ENCODE assay signal across 15 mouse cellular contexts in the genomic region with DNA sequence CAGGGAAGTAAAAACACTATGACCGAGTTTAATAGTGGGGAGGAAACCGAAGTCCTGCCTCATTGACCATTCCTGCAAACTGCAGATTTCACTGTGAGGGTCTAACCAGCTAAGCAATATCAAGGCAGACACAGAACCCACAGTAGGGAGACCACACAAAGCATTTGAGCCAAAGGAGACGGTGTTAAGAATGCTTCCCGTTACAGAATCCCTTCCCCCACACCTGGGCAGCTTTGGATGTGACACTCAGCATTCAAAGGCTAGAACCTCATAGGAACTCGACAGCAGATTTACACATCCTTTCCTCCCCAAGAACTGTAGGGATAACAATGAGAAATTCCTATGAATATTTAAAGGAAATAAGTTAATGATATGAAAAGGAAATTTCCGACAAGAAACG.
DNase-seq lines count a peak whose midpoint lies in the region; ATAC-seq lines count a peak whose summit lies in the region.
"Had no signal": no experiment of that assay in that cellular context is flagged by ENCODE, and none has a peak within 500 bp of the region (broad histone marks: within the 10 kb centered on the region; RNA-seq: fewer than 3 reads in every experiment).

No protein-coding gene starts in this region.

- H3K9me3 ChIP-seq in hindbrain, embryonic 14.5 days (ENCODE audit: control insufficient read depth, low read length): no peaks in the 10 kb centered on the region
- H3K9me3 ChIP-seq in hindbrain, embryonic 16.5 days (ENCODE audit: control insufficient read depth, low read length): no peaks in the 10 kb centered on the region
- no peaks in the 10 kb centered on the region for H3K9me3 ChIP-seq in midbrain, embryonic 14.5 days (ENCODE audit: control insufficient read depth, low read length)
- no peaks in the 10 kb centered on the region for H3K9me3 ChIP-seq in midbrain, embryonic 16.5 days (replicated peaks; ENCODE audit: control insufficient read depth, low read length, poor library complexity, severe bottlenecking)
- no peaks in the 10 kb centered on the region for H3K9me3 ChIP-seq in forebrain, embryonic 13.5 days (replicated peaks)
- H3K9me3 ChIP-seq: heart, embryonic 13.5 days; limb, embryonic 15.5 days; liver, embryonic 15.5 days; stomach, embryonic 15.5 days had no signal

- no peaks in the 10 kb centered on the region for H3K27me3 ChIP-seq in hindbrain, embryonic 14.5 days (ENCODE audit: control insufficient read depth, insufficient read depth, low read length)
- no peaks in the 10 kb centered on the region for H3K27me3 ChIP-seq in hindbrain, embryonic 16.5 days (replicated peaks; ENCODE audit: control insufficient read depth, insufficient read depth, low read length)
- H3K27me3 ChIP-seq in midbrain, embryonic 14.5 days (ENCODE audit: control insufficient read depth, insufficient read depth, low read length): no peaks in the 10 kb centered on the region
- no peaks in the 10 kb centered on the region; the same call in 1 of the 2 replicates for H3K27me3 ChIP-seq in midbrain, embryonic 16.5 days (ENCODE audit: control insufficient read depth, insufficient read depth, low read depth, low read length)
- no peaks in the 10 kb centered on the region for H3K27me3 ChIP-seq in forebrain, embryonic 13.5 days
- H3K27me3 ChIP-seq: limb, embryonic 15.5 days; liver, embryonic 15.5 days; stomach, embryonic 15.5 days had no signal

- H3K4me2 ChIP-seq in hindbrain, embryonic 14.5 days (replicated peaks): no peak overlapping the region
- H3K4me2 ChIP-seq in hindbrain, embryonic 16.5 days (ENCODE audit: low read length): no peak overlapping the region
- H3K4me2 ChIP-seq in midbrain, embryonic 14.5 days (ENCODE audit: low read length): no peak overlapping the region
- no peak overlapping the region for H3K4me2 ChIP-seq in midbrain, embryonic 16.5 days (ENCODE audit: low read length)
- H3K4me2 ChIP-seq in forebrain, embryonic 13.5 days: peak overlapping the region; percentile 15; the same call in 1 of the 2 replicates
- H3K4me2 ChIP-seq: heart, embryonic 13.5 days; limb, embryonic 15.5 days; liver, embryonic 15.5 days; stomach, embryonic 15.5 days had no signal

- peak overlapping the region; percentile 69 for H3K27ac ChIP-seq in hindbrain, embryonic 14.5 days
- no peak overlapping the region for H3K27ac ChIP-seq in hindbrain, embryonic 16.5 days (ENCODE audit: low read depth, low read length)
- peak overlapping the region; percentile 61 for H3K27ac ChIP-seq in midbrain, embryonic 14.5 days (replicated peaks; ENCODE audit: low read depth, low read length)
- H3K27ac ChIP-seq in midbrain, embryonic 16.5 days (ENCODE audit: low read length): no peak overlapping the region
- H3K27ac ChIP-seq in forebrain, embryonic 13.5 days: peak overlapping the region; percentile 79
- H3K27ac ChIP-seq: heart, embryonic 13.5 days; limb, embryonic 15.5 days; liver, embryonic 15.5 days; macrophage; stomach, embryonic 15.5 days had no signal

- H3K4me3 ChIP-seq in hindbrain, embryonic 14.5 days (replicated peaks; ENCODE audit: low read length): no peak overlapping the region
- H3K4me3 ChIP-seq in hindbrain, embryonic 16.5 days (ENCODE audit: low read length): no peak overlapping the region
- no peak overlapping the region for H3K4me3 ChIP-seq in midbrain, embryonic 14.5 days (replicated peaks; ENCODE audit: low read depth, low read length)
- H3K4me3 ChIP-seq in midbrain, embryonic 16.5 days (ENCODE audit: low read depth, low read length): no peak overlapping the region
- H3K4me3 ChIP-seq in forebrain, embryonic 13.5 days: no peak overlapping the region
- H3K4me3 ChIP-seq: heart, embryonic 13.5 days; limb, embryonic 15.5 days; liver, embryonic 15.5 days; stomach, embryonic 15.5 days had no signal

- ATAC-seq in hindbrain, embryonic 14.5 days (ENCODE audit: low FRiP score): no peak
- ATAC-seq in hindbrain, embryonic 16.5 days: no peak
- no peak for ATAC-seq in midbrain, embryonic 14.5 days (ENCODE audit: low FRiP score, low TSS enrichment)
- no peak for ATAC-seq in midbrain, embryonic 16.5 days
- ATAC-seq in forebrain, embryonic 13.5 days: no peak
- no peak for ATAC-seq in CD4-positive, CD25-positive, alpha-beta regulatory T cell, adult 4 months

- no peaks in the 10 kb centered on the region for H3K36me3 ChIP-seq in hindbrain, embryonic 14.5 days (replicated peaks; ENCODE audit: control insufficient read depth, insufficient read depth)
- H3K36me3 ChIP-seq in hindbrain, embryonic 16.5 days (ENCODE audit: control insufficient read depth, insufficient read depth, low read length): no peaks in the 10 kb centered on the region
- H3K36me3 ChIP-seq in midbrain, embryonic 14.5 days (ENCODE audit: control insufficient read depth, insufficient read depth, low read length): no peaks in the 10 kb centered on the region
- no peaks in the 10 kb centered on the region for H3K36me3 ChIP-seq in midbrain, embryonic 16.5 days (ENCODE audit: control insufficient read depth, insufficient read depth, low read length)
- H3K36me3 ChIP-seq in forebrain, embryonic 13.5 days (ENCODE audit: poor library complexity, severe bottlenecking): no peaks in the 10 kb centered on the region
- H3K36me3 ChIP-seq: heart, embryonic 13.5 days; limb, embryonic 15.5 days; liver, embryonic 15.5 days; stomach, embryonic 15.5 days had no signal

- WGBS in hindbrain, embryonic 14.5 days: 51% methylated on average over 7 of the region's 7 CpGs
- 47% methylated on average over 7 of the region's 7 CpGs for WGBS in hindbrain, embryonic 16.5 days
- WGBS in midbrain, embryonic 14.5 days: 46% methylated on average over 7 of the region's 7 CpGs
- 39% methylated on average over 7 of the region's 7 CpGs for WGBS in midbrain, embryonic 16.5 days
- WGBS in forebrain, embryonic 13.5 days: 19% methylated on average over 7 of the region's 7 CpGs

- H3K4me1 ChIP-seq in hindbrain, embryonic 14.5 days (replicated peaks; ENCODE audit: control insufficient read depth, insufficient read depth, low read length): peaks cover 13% of the 10 kb centered on the region; the same call in 1 of the 2 replicates
- peaks cover 3% of the 10 kb centered on the region; the same call in 1 of the 2 replicates for H3K4me1 ChIP-seq in hindbrain, embryonic 16.5 days (ENCODE audit: control insufficient read depth, insufficient read depth, low read depth, low read length)
- H3K4me1 ChIP-seq in midbrain, embryonic 14.5 days (ENCODE audit: control insufficient read depth, insufficient read depth, low read length): peaks cover 18% of the 10 kb centered on the region
- peaks cover 8% of the 10 kb centered on the region for H3K4me1 ChIP-seq in midbrain, embryonic 16.5 days (ENCODE audit: control insufficient read depth, insufficient read depth, low read length)
- H3K4me1 ChIP-seq in forebrain, embryonic 13.5 days: peaks cover 58% of the 10 kb centered on the region
- H3K4me1 ChIP-seq: limb, embryonic 15.5 days; liver, embryonic 15.5 days; stomach, embryonic 15.5 days had no signal

- DNase-seq in hindbrain, embryonic 14.5 days (ENCODE audit: low spot score): no peak
- DNase-seq in midbrain, embryonic 14.5 days: peak; percentile 54
- DNase-seq in layer of hippocampus, adult 18-20 months (ENCODE audit: low spot score in 2 of 2): no peak
- DNase-seq: B cell, adult 2 months; cerebellum, adult 8-10 months; thymus, adult 18-20 months had no signal

- H3K9ac ChIP-seq in hindbrain, embryonic 14.5 days: peak overlapping the region; percentile 31; the same call in 1 of the 2 replicates
- no peak overlapping the region for H3K9ac ChIP-seq in hindbrain, embryonic 16.5 days (ENCODE audit: low read depth, low read length)
- no peak overlapping the region for H3K9ac ChIP-seq in midbrain, embryonic 14.5 days (replicated peaks; ENCODE audit: low read length)
- H3K9ac ChIP-seq in midbrain, embryonic 16.5 days (ENCODE audit: low read depth, low read length): no peak overlapping the region
- no peak overlapping the region for H3K9ac ChIP-seq in forebrain, embryonic 13.5 days
- H3K9ac ChIP-seq: heart, embryonic 13.5 days; limb, embryonic 15.5 days; liver, embryonic 15.5 days; stomach, embryonic 15.5 days had no signal

Comparison
In these comparisons a context has a peak if more than half of its experiments do, and no peak if none do; other contexts are left out.
1. H3K27ac ChIP-seq: peak in hindbrain, embryonic 14.5 days (single experiment), midbrain, embryonic 14.5 days (single experiment) and forebrain, embryonic 13.5 days (single experiment); none in hindbrain, embryonic 16.5 days (single experiment) and midbrain, embryonic 16.5 days (single experiment).